Mouse (Mus musculus) embryonic fibroblast, embryonic 13.5 days (primary cell): ENCODE data around the gene Krt1.

Source experiments
- CTCF ChIP-seq: IDR thresholded peaks from 2 replicates; pipeline ENCODE4 v1.5.1; 2011; ENCODE audit warnings: mild to moderate bottlenecking, control low read depth, low read length, moderate library complexity, borderline replicate concordance; ENCODE audit not compliant: insufficient read depth
- POLR2A ChIP-seq: IDR thresholded peaks from 2 replicates; pipeline ENCODE4 v1.6.1; 2011; ENCODE audit warnings: low read depth, mild to moderate bottlenecking, control low read depth, low read length, moderate library complexity

DNA sequence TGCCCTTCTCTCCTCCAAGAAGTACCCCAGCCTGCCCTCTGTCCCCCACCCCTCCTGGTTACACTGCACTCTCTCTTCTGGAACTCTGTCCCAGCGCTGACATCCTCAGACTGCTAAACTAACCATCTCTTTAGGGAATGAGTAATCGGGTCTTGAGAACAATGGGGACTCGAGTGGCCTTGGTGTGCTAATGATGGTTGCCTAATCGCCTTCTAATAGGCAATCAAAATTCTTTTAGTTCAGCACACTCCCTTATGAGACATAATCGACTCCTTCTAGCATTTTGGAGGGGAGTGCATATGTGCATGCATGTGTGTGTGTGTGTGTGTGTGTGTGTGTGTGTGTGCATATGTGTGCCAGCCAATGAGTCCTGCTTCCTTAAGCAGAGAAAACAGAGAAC, 2.0 kb upstream of the Krt1 start:
- TF ChIP-seq CTCF = no peak
- TF ChIP-seq POLR2A = no peak
